Mouse (Mus musculus): ENCODE results near the gene Sept14. TPM values are rescaled to one million over a fixed set of nuclear protein-coding genes. Genes with fewer than 3 reads are reported as not detected.

Gene Sept14
- polyA plus RNA-seq (2012; rRNA removed): 0.11 TPM in 1 of 2 replicates, not detected in the other

DNA sequence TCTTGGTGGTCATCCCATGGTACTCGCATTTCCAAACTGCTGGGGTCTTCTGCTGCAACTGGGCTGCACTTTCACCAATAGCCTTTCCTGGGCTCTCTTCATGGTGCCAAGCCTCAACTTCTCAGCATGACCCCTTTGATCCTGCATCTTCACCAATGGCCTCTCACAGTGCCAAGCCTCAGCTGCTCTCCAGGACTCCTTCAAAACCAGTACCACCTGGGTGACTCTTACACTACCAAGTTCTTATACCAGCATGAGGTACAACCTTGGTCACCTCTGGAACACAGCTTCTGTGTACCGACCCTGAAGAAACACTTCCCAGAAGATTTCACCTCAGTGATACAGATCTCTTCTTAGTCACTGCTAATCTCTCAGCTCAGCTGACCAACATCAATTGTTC lies at the start of gene Sept14:
TSS of gene Sept14 (minus strand) at position 101 of the 400 bp plus-strand sequence.
- Histone ChIP-seq H3K27ac (ENCODE audit: control insufficient read depth, insufficient read depth, low read length) (no peak within 1 kb of the TSS), H3K4me1 (replicated peaks; ENCODE audit: control insufficient read depth, insufficient read depth, low read length) (no peaks in the 10 kb centered on the region), H3K36me3 (ENCODE audit: control insufficient read depth, insufficient read depth, low read length) (no peaks in the 10 kb centered on the region), H3K27me3 (ENCODE audit: control insufficient read depth, insufficient read depth, low read length) (no peaks in the 10 kb centered on the region), H3K4me3 (ENCODE audit: control insufficient read depth, insufficient read depth, low read length) (no peak within 1 kb of the TSS)
- WGBS: 70% methylated on average over 2 of the region's 2 CpGs
- TF ChIP-seq CTCF (IDR thresholded peaks at IDR 0.05; ENCODE audit: borderline replicate concordance, control insufficient read depth, extremely low read depth, insufficient read depth, low read length, poor library complexity) (no peak), POLR2A (IDR thresholded peaks at IDR 0.05; ENCODE audit: control insufficient read depth, extremely low read depth, insufficient read depth, low read length, poor library complexity) (no peak)
- no peak for DNase-seq

- no peaks in the 10 kb centered on the region for H3K27me3 ChIP-seq (ENCODE audit: control insufficient read depth, insufficient read depth, low read length)
- no peak overlapping the region for H3K27ac ChIP-seq (ENCODE audit: control insufficient read depth, insufficient read depth, low read length)
- TF ChIP-seq CTCF (IDR thresholded peaks at IDR 0.05; ENCODE audit: borderline replicate concordance, control insufficient read depth, extremely low read depth, insufficient read depth, low read length, poor library complexity) (no peak), POLR2A (IDR thresholded peaks at IDR 0.05; ENCODE audit: control insufficient read depth, extremely low read depth, insufficient read depth, low read length, poor library complexity) (no peak)
- H3K4me3 ChIP-seq (ENCODE audit: control insufficient read depth, insufficient read depth, low read length): no peak overlapping the region
- no peaks in the 10 kb centered on the region for H3K36me3 ChIP-seq (ENCODE audit: control insufficient read depth, insufficient read depth, low read length)
- H3K4me1 ChIP-seq (replicated peaks; ENCODE audit: control insufficient read depth, insufficient read depth, low read length): peaks cover 6% of the 10 kb centered on the region
- DNase-seq: no peak
- WGBS: 98% methylated on average over 20 of the region's 20 CpGs
Observed at GRCm38 (mm10) chr5:129756886-129757285, 48.6 kb upstream of the Sept14 start.

GRCm38 (mm10) chr5:129744050-129744449 lies 35.7 kb upstream of the Sept14 start:
- 88% methylated on average over 6 of the region's 6 CpGs for WGBS
- Histone ChIP-seq H3K4me3 (ENCODE audit: control insufficient read depth, insufficient read depth, low read length) (no peak overlapping the region), H3K27me3 (ENCODE audit: control insufficient read depth, insufficient read depth, low read length) (no peaks in the 10 kb centered on the region), H3K4me1 (replicated peaks; ENCODE audit: control insufficient read depth, insufficient read depth, low read length) (no peaks in the 10 kb centered on the region), H3K36me3 (ENCODE audit: control insufficient read depth, insufficient read depth, low read length) (peaks cover 7% of the 10 kb centered on the region; the same call in 1 of the 2 replicates), H3K27ac (ENCODE audit: control insufficient read depth, insufficient read depth, low read length) (no peak overlapping the region)
- no peak for DNase-seq
- TF ChIP-seq POLR2A (IDR thresholded peaks at IDR 0.05; ENCODE audit: control insufficient read depth, extremely low read depth, insufficient read depth, low read length, poor library complexity) (no peak), CTCF (IDR thresholded peaks at IDR 0.05; ENCODE audit: borderline replicate concordance, control insufficient read depth, extremely low read depth, insufficient read depth, low read length, poor library complexity) (no peak)

DNA sequence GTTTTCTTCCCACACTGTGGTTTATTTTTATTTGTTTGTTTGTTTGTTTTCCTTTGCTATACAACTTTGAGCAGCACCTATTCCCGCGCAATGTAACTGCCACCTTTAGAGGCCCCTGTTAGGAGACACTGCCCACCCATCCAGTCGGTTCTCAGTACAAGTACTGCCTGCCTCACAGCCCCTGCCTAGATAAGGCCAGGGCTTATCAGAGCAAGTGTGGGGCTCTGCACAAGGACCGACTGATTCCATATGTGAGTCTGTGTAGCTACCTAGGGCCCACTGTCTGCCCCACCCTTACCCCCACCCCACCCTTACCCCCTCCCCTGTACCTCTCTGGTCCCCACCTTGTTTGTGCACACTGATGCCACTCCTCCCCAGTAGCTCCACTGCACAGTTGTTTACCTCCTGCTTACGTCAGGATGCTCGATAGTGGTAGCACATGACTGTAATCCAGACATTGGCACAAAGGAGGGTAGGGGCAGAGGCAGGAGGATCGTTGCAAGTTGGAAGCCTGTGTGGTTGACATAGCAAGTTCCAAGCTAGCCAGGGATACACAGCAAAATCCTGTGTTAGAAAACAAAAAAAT lies 34.7 kb upstream of the Sept14 start:
- WGBS: 95% methylated on average over 7 of the region's 7 CpGs

GRCm38 (mm10) chr5:129740976-129741375 lies 32.7 kb upstream of the Sept14 start:
- TF ChIP-seq POLR2A (IDR thresholded peaks at IDR 0.05; ENCODE audit: control insufficient read depth, extremely low read depth, insufficient read depth, low read length, poor library complexity): no peak
- no peak for TF ChIP-seq CTCF (IDR thresholded peaks at IDR 0.05; ENCODE audit: borderline replicate concordance, control insufficient read depth, extremely low read depth, insufficient read depth, low read length, poor library complexity)
- WGBS: 97% methylated on average over 1 of the region's 1 CpGs
- Histone ChIP-seq H3K27me3 (ENCODE audit: control insufficient read depth, insufficient read depth, low read length) (no peaks in the 10 kb centered on the region), H3K4me3 (ENCODE audit: control insufficient read depth, insufficient read depth, low read length) (no peak overlapping the region), H3K27ac (ENCODE audit: control insufficient read depth, insufficient read depth, low read length) (no peak overlapping the region), H3K36me3 (ENCODE audit: control insufficient read depth, insufficient read depth, low read length) (0 out of 2 replicates have a peak, but pooled peaks cover under 1% of the 10 kb centered on the region), H3K4me1 (replicated peaks; ENCODE audit: control insufficient read depth, insufficient read depth, low read length) (no peaks in the 10 kb centered on the region)
- DNase-seq: peak; percentile 23

More for the DNA sequence above, 34.7 kb upstream of the Sept14 start:
- H3K36me3 ChIP-seq (ENCODE audit: control insufficient read depth, insufficient read depth, low read length): peaks cover 7% of the 10 kb centered on the region; the same call in 1 of the 2 replicates
- DNase-seq: no peak
- TF ChIP-seq CTCF (IDR thresholded peaks at IDR 0.05; ENCODE audit: borderline replicate concordance, control insufficient read depth, extremely low read depth, insufficient read depth, low read length, poor library complexity) (no peak), POLR2A (IDR thresholded peaks at IDR 0.05; ENCODE audit: control insufficient read depth, extremely low read depth, insufficient read depth, low read length, poor library complexity) (no peak)
- H3K27ac ChIP-seq (ENCODE audit: control insufficient read depth, insufficient read depth, low read length): no peak overlapping the region
- H3K4me1 ChIP-seq (replicated peaks; ENCODE audit: control insufficient read depth, insufficient read depth, low read length): no peaks in the 10 kb centered on the region
- H3K4me3 ChIP-seq (ENCODE audit: control insufficient read depth, insufficient read depth, low read length): no peak overlapping the region
- no peaks in the 10 kb centered on the region for H3K27me3 ChIP-seq (ENCODE audit: control insufficient read depth, insufficient read depth, low read length)

- H3K36me3 ChIP-seq (ENCODE audit: control insufficient read depth, insufficient read depth, low read length): no peaks in the 10 kb centered on the region
- no peak overlapping the region for H3K27ac ChIP-seq (ENCODE audit: control insufficient read depth, insufficient read depth, low read length)
- no peak for DNase-seq
- no peaks in the 10 kb centered on the region; the same call in 1 of the 2 replicates for H3K4me1 ChIP-seq (replicated peaks; ENCODE audit: control insufficient read depth, insufficient read depth, low read length)
- 92% methylated on average over 5 of the region's 5 CpGs for WGBS
- TF ChIP-seq CTCF (IDR thresholded peaks at IDR 0.05; ENCODE audit: borderline replicate concordance, control insufficient read depth, extremely low read depth, insufficient read depth, low read length, poor library complexity) (no peak), POLR2A (IDR thresholded peaks at IDR 0.05; ENCODE audit: control insufficient read depth, extremely low read depth, insufficient read depth, low read length, poor library complexity) (no peak)
- no peaks in the 10 kb centered on the region for H3K27me3 ChIP-seq (ENCODE audit: control insufficient read depth, insufficient read depth, low read length)
- no peak overlapping the region for H3K4me3 ChIP-seq (ENCODE audit: control insufficient read depth, insufficient read depth, low read length)
Observed at GRCm38 (mm10) chr5:129731021-129731420, 22.7 kb upstream of the Sept14 start.

Measured in thymus, adult 2 months (tissue).